11 mouse cellular contexts compared by ENCODE assay signal in the genomic region with DNA sequence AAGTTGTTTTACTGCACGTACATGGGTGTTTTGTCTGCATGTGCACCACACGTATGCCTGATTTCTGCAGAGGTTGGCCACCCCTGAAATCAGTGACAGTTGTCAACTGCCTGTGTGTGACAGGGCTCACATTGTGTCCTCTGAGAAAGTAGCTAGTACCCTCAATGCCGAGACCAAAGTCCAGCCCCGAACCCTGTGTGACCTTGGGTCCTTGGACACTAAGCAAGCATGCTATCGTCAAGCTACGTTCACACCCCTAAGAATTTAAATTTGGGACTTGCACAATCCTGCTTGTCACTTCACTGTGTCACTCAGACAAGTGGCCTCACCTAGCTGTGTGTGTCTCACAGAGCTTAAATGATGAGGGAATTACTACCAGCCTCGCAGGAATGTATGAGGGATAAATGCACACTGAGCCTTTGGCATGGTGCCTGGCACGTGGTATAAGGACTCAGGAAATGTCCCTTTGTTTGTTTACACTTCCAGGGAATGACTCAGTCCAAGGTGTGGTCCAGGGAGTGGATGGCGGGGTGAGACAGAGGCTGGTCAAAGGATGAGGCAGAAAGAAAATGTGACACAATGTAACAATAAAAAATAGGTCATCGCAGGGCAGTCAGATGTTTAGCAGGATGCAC. TPM values are rescaled to one million over a fixed set of nuclear protein-coding genes. Genes with fewer than 3 reads are reported as not detected.
A peak's percentile ranks its signal among the peaks of the same experiment; 100 is the strongest.
DNase-seq lines count a peak whose midpoint lies in the region; ATAC-seq and TF ChIP-seq lines count a peak whose summit lies in the region.
"Had no signal": no experiment of that assay in that cellular context is flagged by ENCODE, and none has a peak within 500 bp of the region (broad histone marks: within the 10 kb centered on the region; RNA-seq: fewer than 3 reads in every experiment).

No protein-coding gene starts in this region.

- no peak overlapping the region for H3K4me3 ChIP-seq in lung, adult 2 months (replicated peaks; ENCODE audit: extremely low read depth, low read depth, low read length)
- H3K4me3 ChIP-seq in embryonic facial prominence, embryonic 15.5 days (replicated peaks): no peak overlapping the region
- no peak overlapping the region for H3K4me3 ChIP-seq in stomach, embryonic 15.5 days (replicated peaks)
- H3K4me3 ChIP-seq: gastrocnemius, adult 2 months; left cerebral cortex, adult 2 months had no signal

- H3K27ac ChIP-seq in embryonic facial prominence, embryonic 15.5 days (replicated peaks): no peak overlapping the region
- no peak overlapping the region for H3K27ac ChIP-seq in stomach, embryonic 15.5 days
- H3K27ac ChIP-seq: gastrocnemius, adult 2 months; hindbrain, embryonic 14.5 days; left cerebral cortex, adult 2 months had no signal

- 0 out of 2 replicates have a peak, but pooled peaks cover 5% of the 10 kb centered on the region for H3K36me3 ChIP-seq in embryonic facial prominence, embryonic 15.5 days
- no peaks in the 10 kb centered on the region for H3K36me3 ChIP-seq in stomach, embryonic 15.5 days

- ATAC-seq in embryonic facial prominence, embryonic 15.5 days (ENCODE audit: insufficient number of reproducible peaks, low FRiP score, low TSS enrichment, low read depth): peak; percentile 29; the same call in 1 of the 2 replicates
- peak; percentile 77 for ATAC-seq in stomach, embryonic 15.5 days (ENCODE audit: insufficient read depth, low FRiP score, low read depth)

- no peaks in the 10 kb centered on the region for H3K27me3 ChIP-seq in embryonic facial prominence, embryonic 15.5 days
- no peaks in the 10 kb centered on the region for H3K27me3 ChIP-seq in stomach, embryonic 15.5 days (replicated peaks)

- DNase-seq in lung, adult 18-20 months: peak; percentile 66 to 82
- DNase-seq in lung, adult 2 months: no peak
- DNase-seq in large intestine, adult 2 months (ENCODE audit: low read depth, low spot score): peak; percentile 100
- no peak for DNase-seq in adrenal gland, postnatal 14 days
- DNase-seq in cerebellum, postnatal 36 days: no peak
- DNase-seq: gastrocnemius, adult 2 months; thymus, postnatal 36 days had no signal

- H3K4me2 ChIP-seq in embryonic facial prominence, embryonic 15.5 days (replicated peaks): no peak overlapping the region
- H3K4me2 ChIP-seq in stomach, embryonic 15.5 days: 0 out of 2 replicates have a peak overlapping the region, but pooled peaks have one; percentile 11
- H3K4me2 ChIP-seq: hindbrain, embryonic 14.5 days had no signal

- WGBS in lung, adult 2 months: 32% methylated on average over 10 of the region's 10 CpGs
- 60% methylated on average over 10 of the region's 10 CpGs for WGBS in embryonic facial prominence, embryonic 15.5 days
- 20% methylated on average over 10 of the region's 10 CpGs for WGBS in large intestine, adult 2 months
- WGBS in stomach, embryonic 15.5 days: 50% methylated on average over 10 of the region's 10 CpGs

- TF ChIP-seq POLR2A in lung, adult 2 months (IDR thresholded peaks at IDR 0.05; ENCODE audit: borderline replicate concordance, extremely low read depth, low read depth, low read length): no peak

- H3K9ac ChIP-seq in embryonic facial prominence, embryonic 15.5 days: no peak overlapping the region
- H3K9ac ChIP-seq in stomach, embryonic 15.5 days: no peak overlapping the region
- H3K9ac ChIP-seq: hindbrain, embryonic 14.5 days had no signal

- H3K4me1 ChIP-seq in lung, adult 2 months (ENCODE audit: control insufficient read depth, insufficient read depth, low read length): peaks cover 5% of the 10 kb centered on the region
- peaks cover 6% of the 10 kb centered on the region; the same call in 1 of the 2 replicates for H3K4me1 ChIP-seq in embryonic facial prominence, embryonic 15.5 days
- H3K4me1 ChIP-seq in stomach, embryonic 15.5 days: peaks cover 7% of the 10 kb centered on the region; the same call in 1 of the 2 replicates

- no peak for TF ChIP-seq CTCF in lung, adult 2 months (IDR thresholded peaks at IDR 0.05; ENCODE audit: insufficient read depth, low read length)

- H3K9me3 ChIP-seq in embryonic facial prominence, embryonic 15.5 days (replicated peaks): no peaks in the 10 kb centered on the region
- H3K9me3 ChIP-seq in stomach, embryonic 15.5 days: no peaks in the 10 kb centered on the region

RNA-seq across cellular contexts. Expression of a gene that starts 18.0 kb away (rescaled TPM):
- 6.0 and 6.1 TPM in 2 replicates for polyA plus RNA-seq in lung, adult 2 months (2012; rRNA removed)
- polyA plus RNA-seq in embryonic facial prominence, embryonic 15.5 days (2015; fragmentation: Nextera tagmentation; extraction: Ambion mirVana): 1.1 and 2.0 TPM in 2 replicates
- 2.6 and 3.9 TPM in 2 replicates for polyA plus RNA-seq in large intestine, adult 2 months (2012; rRNA removed)
- 1.4 and 1.6 TPM in 2 replicates for polyA plus RNA-seq in stomach, embryonic 15.5 days (2015; fragmentation: Nextera tagmentation; extraction: Ambion mirVana)
- total RNA-seq in adrenal gland, postnatal 14 days (2021): 0.96 and 5.1 TPM in 2 replicates

RNA-seq across cellular contexts. Expression of a gene that starts 22.9 kb away (rescaled TPM):
- 37.6 and 42.4 TPM in 2 replicates for polyA plus RNA-seq in lung, adult 2 months (2012; rRNA removed)
- polyA plus RNA-seq in embryonic facial prominence, embryonic 15.5 days (2015; fragmentation: Nextera tagmentation; extraction: Ambion mirVana): 13.2 and 14.7 TPM in 2 replicates
- 52.6 and 66.0 TPM in 2 replicates for polyA plus RNA-seq in large intestine, adult 2 months (2012; rRNA removed)
- 15.1 and 15.2 TPM in 2 replicates for polyA plus RNA-seq in stomach, embryonic 15.5 days (2015; fragmentation: Nextera tagmentation; extraction: Ambion mirVana)
- 17.4 and 17.9 TPM in 2 replicates for total RNA-seq in adrenal gland, postnatal 14 days (2021)

RNA-seq across cellular contexts. Expression of a gene that starts 23.7 kb away (rescaled TPM):
- polyA plus RNA-seq in lung, adult 2 months (2012; rRNA removed): 18.0 and 18.4 TPM in 2 replicates
- 3.3 TPM in 2 replicates for polyA plus RNA-seq in embryonic facial prominence, embryonic 15.5 days (2015; fragmentation: Nextera tagmentation; extraction: Ambion mirVana)
- 4.2 and 7.1 TPM in 2 replicates for polyA plus RNA-seq in large intestine, adult 2 months (2012; rRNA removed)
- polyA plus RNA-seq in stomach, embryonic 15.5 days (2015; fragmentation: Nextera tagmentation; extraction: Ambion mirVana): 2.8 and 3.1 TPM in 2 replicates
- total RNA-seq in adrenal gland, postnatal 14 days (2021): 9.0 and 11.6 TPM in 2 replicates

RNA-seq across cellular contexts. Expression of a gene that starts 40.1 kb away (rescaled TPM):
- 104 and 116 TPM in 2 replicates for polyA plus RNA-seq in lung, adult 2 months (2012; rRNA removed)
- polyA plus RNA-seq in embryonic facial prominence, embryonic 15.5 days (2015; fragmentation: Nextera tagmentation; extraction: Ambion mirVana): 11.5 and 13.0 TPM in 2 replicates
- 95.8 and 123 TPM in 2 replicates for polyA plus RNA-seq in large intestine, adult 2 months (2012; rRNA removed)
- polyA plus RNA-seq in stomach, embryonic 15.5 days (2015; fragmentation: Nextera tagmentation; extraction: Ambion mirVana): 9.4 and 10.5 TPM in 2 replicates
- 96.8 and 104 TPM in 2 replicates for total RNA-seq in adrenal gland, postnatal 14 days (2021)

RNA-seq across cellular contexts. Expression of a gene that starts 53.1 kb away (rescaled TPM):
- 41.1 and 51.4 TPM in 2 replicates for polyA plus RNA-seq in lung, adult 2 months (2012; rRNA removed)
- polyA plus RNA-seq in embryonic facial prominence, embryonic 15.5 days (2015; fragmentation: Nextera tagmentation; extraction: Ambion mirVana): 21.0 and 22.1 TPM in 2 replicates
- polyA plus RNA-seq in large intestine, adult 2 months (2012; rRNA removed): 15.3 and 19.4 TPM in 2 replicates
- polyA plus RNA-seq in stomach, embryonic 15.5 days (2015; fragmentation: Nextera tagmentation; extraction: Ambion mirVana): 13.0 and 17.6 TPM in 2 replicates
- total RNA-seq in adrenal gland, postnatal 14 days (2021): 29.7 and 34.4 TPM in 2 replicates

Comparison
In these comparisons a context has a peak if more than half of its experiments do, and no peak if none do; other contexts are left out.
1. DNase-seq: peak in lung, adult 18-20 months (2 of 2) and large intestine, adult 2 months (single experiment); none in lung, adult 2 months (single experiment), adrenal gland, postnatal 14 days (single experiment) and cerebellum, postnatal 36 days (0 of 2).